ENCODE assay signal across 17 mouse cellular contexts in the genomic region with DNA sequence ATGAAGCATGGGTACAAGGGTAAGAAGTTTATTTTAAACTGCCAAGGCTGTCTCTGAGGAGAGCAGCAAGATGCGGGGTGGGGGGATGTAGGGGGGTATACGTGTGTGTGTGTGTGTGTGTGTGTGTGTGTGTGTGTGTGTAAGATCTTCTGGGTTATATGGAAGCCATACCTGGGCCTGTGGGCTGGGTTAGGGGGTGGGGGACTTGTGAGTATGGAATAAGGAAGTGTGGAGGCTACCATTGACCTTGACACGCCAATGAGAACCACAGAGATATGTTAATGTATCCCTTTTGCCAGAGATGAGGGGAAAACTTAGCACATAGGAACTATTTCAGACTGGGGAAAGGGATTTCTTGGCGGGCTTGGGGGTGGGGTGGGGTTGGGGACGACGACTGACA. TPM values are rescaled to one million over a fixed set of nuclear protein-coding genes. Genes with fewer than 3 reads are reported as not detected.
DNase-seq lines count a peak whose midpoint lies in the region; ATAC-seq and TF ChIP-seq lines count a peak whose summit lies in the region.
"Had no signal": no experiment of that assay in that cellular context is flagged by ENCODE, and none has a peak within 500 bp of the region (broad histone marks: within the 10 kb centered on the region; RNA-seq: fewer than 3 reads in every experiment).

No protein-coding gene starts in this region.

- 85% methylated on average over 6 of the region's 6 CpGs for WGBS in heart, embryonic 15.5 days
- WGBS in liver, embryonic 13.5 days (ENCODE audit: insufficient replicate concordance), result 76% methylated on average over 6 of the region's 6 CpGs
- WGBS in liver, postnatal 0 days (ENCODE audit: insufficient replicate concordance), result 80% methylated on average over 6 of the region's 6 CpGs
- WGBS in forebrain, embryonic 14.5 days, result 90% methylated on average over 6 of the region's 6 CpGs

- no peak overlapping the region for H3K4me3 ChIP-seq in heart, embryonic 15.5 days
- no peak overlapping the region for H3K4me3 ChIP-seq in liver, embryonic 13.5 days (replicated peaks)
- no peak overlapping the region for H3K4me3 ChIP-seq in liver, postnatal 0 days (ENCODE audit: low read depth, low read length)
- peak overlapping the region in 1 of 2 experiments; percentile 27; a peak in 2 of 4 replicates for H3K4me3 ChIP-seq in ES-E14 (ENCODE audit: insufficient read depth in 1 of 2, low read depth in 1 of 2, low read length in 2 of 2, poor library complexity in 1 of 2, severe bottlenecking in 1 of 2)
- no peak overlapping the region for H3K4me3 ChIP-seq in forebrain, embryonic 14.5 days (ENCODE audit: low read depth, low read length)

- H3K36me3 ChIP-seq in heart, embryonic 15.5 days, result peaks cover 11% of the 10 kb centered on the region; the same call in 1 of the 2 replicates
- H3K36me3 ChIP-seq in liver, embryonic 13.5 days, result 0 out of 2 replicates have a peak, but pooled peaks cover 4% of the 10 kb centered on the region
- no peaks in the 10 kb centered on the region for H3K36me3 ChIP-seq in liver, postnatal 0 days (replicated peaks; ENCODE audit: insufficient read depth, low read length)
- H3K36me3 ChIP-seq in ES-E14 (ENCODE audit: control insufficient read depth, insufficient read depth, low read length, poor library complexity, severe bottlenecking), result peaks cover 4% of the 10 kb centered on the region; the same call in 1 of the 2 replicates
- 0 out of 2 replicates have a peak, but pooled peaks cover 4% of the 10 kb centered on the region for H3K36me3 ChIP-seq in forebrain, embryonic 14.5 days (ENCODE audit: control insufficient read depth, insufficient read depth, low read length)

- H3K27me3 ChIP-seq in heart, embryonic 15.5 days, result no peaks in the 10 kb centered on the region
- H3K27me3 ChIP-seq in liver, embryonic 13.5 days, result no peaks in the 10 kb centered on the region
- no peaks in the 10 kb centered on the region for H3K27me3 ChIP-seq in liver, postnatal 0 days (ENCODE audit: insufficient read depth, low read length)
- H3K27me3 ChIP-seq in forebrain, embryonic 14.5 days (replicated peaks; ENCODE audit: control insufficient read depth, insufficient read depth, low read length), result no peaks in the 10 kb centered on the region
- H3K27me3 ChIP-seq: CH12.LX; liver, embryonic 15.5 days had no signal

- peak overlapping the region; percentile 69; the same call in 1 of the 2 replicates for H3K4me2 ChIP-seq in heart, embryonic 15.5 days
- peak overlapping the region; percentile 86; the same call in 1 of the 2 replicates for H3K4me2 ChIP-seq in liver, embryonic 13.5 days
- H3K4me2 ChIP-seq in liver, postnatal 0 days (ENCODE audit: low read depth, low read length), result no peak overlapping the region; the same call in 1 of the 2 replicates
- H3K4me2 ChIP-seq in forebrain, embryonic 14.5 days (ENCODE audit: low read length), result 0 out of 2 replicates have a peak overlapping the region, but pooled peaks have one; percentile 59

- in situ Hi-C loops in ES-E14 (cut with MboI; ENCODE audit: low sequenced_read_pairs in 2 of 2, unreplicated experiment in 2 of 2), result no loop called here

- no peak for TF ChIP-seq EP300 in liver, postnatal 0 days (IDR thresholded peaks at IDR 0.05; ENCODE audit: low read depth)

- peaks cover 21% of the 10 kb centered on the region for H3K4me1 ChIP-seq in heart, embryonic 15.5 days (replicated peaks)
- peaks cover 34% of the 10 kb centered on the region for H3K4me1 ChIP-seq in liver, embryonic 13.5 days (replicated peaks)
- peaks cover 7% of the 10 kb centered on the region for H3K4me1 ChIP-seq in liver, postnatal 0 days (ENCODE audit: insufficient read depth)
- H3K4me1 ChIP-seq in ES-E14 (ENCODE audit: control insufficient read depth in 2 of 2, insufficient read depth in 2 of 2, low read length in 2 of 2, poor library complexity in 1 of 2), result peaks cover 6 to 12% of the 10 kb centered on the region in 2 experiments
- peaks cover 17% of the 10 kb centered on the region for H3K4me1 ChIP-seq in forebrain, embryonic 14.5 days (ENCODE audit: control insufficient read depth, insufficient read depth, low read length)

- no peak for TF ChIP-seq CTCF in liver, postnatal 0 days (IDR thresholded peaks at IDR 0.05; ENCODE audit: low read depth)

- no peak for DNase-seq in heart, postnatal 4 days
- no peak for DNase-seq in liver, embryonic 13.5 days
- no peak for DNase-seq in liver, postnatal 0 days
- DNase-seq in ES-E14 (ENCODE audit: low read depth, low spot score), result no peak
- no peak for DNase-seq in forebrain, embryonic 14.5 days (ENCODE audit: low spot score)
- DNase-seq in cerebellum, postnatal 10 days, result no peak
- DNase-seq in frontal cortex, adult 2 months (ENCODE audit: extremely low spot score in 1 of 2, low spot score in 1 of 2), result no peak
- DNase-seq: adrenal gland, adult 8-10 months; cerebellum, adult 2 months; layer of hippocampus, adult 9-11 months; lung, postnatal 4 days; right cerebral cortex, postnatal 14 days had no signal

- no peak overlapping the region for H3K9ac ChIP-seq in heart, embryonic 15.5 days
- no peak overlapping the region for H3K9ac ChIP-seq in liver, embryonic 13.5 days
- no peak overlapping the region for H3K9ac ChIP-seq in liver, postnatal 0 days (replicated peaks)
- H3K9ac ChIP-seq in ES-E14 (ENCODE audit: insufficient read depth, low read depth, low read length, poor library complexity, severe bottlenecking), result peak overlapping the region; percentile 58; the same call in 1 of the 2 replicates
- no peak overlapping the region for H3K9ac ChIP-seq in forebrain, embryonic 14.5 days (ENCODE audit: low read length)
- H3K9ac ChIP-seq: liver, embryonic 15.5 days had no signal

- no peaks in the 10 kb centered on the region for H3K9me3 ChIP-seq in heart, embryonic 15.5 days (replicated peaks)
- H3K9me3 ChIP-seq in liver, embryonic 13.5 days (replicated peaks), result no peaks in the 10 kb centered on the region
- H3K9me3 ChIP-seq in liver, postnatal 0 days (ENCODE audit: low read length), result no peaks in the 10 kb centered on the region
- H3K9me3 ChIP-seq in ES-E14 (ENCODE audit: control insufficient read depth, insufficient read depth, low read depth, low read length), result no peaks in the 10 kb centered on the region
- no peaks in the 10 kb centered on the region for H3K9me3 ChIP-seq in forebrain, embryonic 14.5 days (replicated peaks; ENCODE audit: control insufficient read depth, low read length)
- H3K9me3 ChIP-seq: liver, embryonic 15.5 days had no signal

- H3K27ac ChIP-seq in heart, embryonic 15.5 days, result no peak overlapping the region
- no peak overlapping the region for H3K27ac ChIP-seq in liver, embryonic 13.5 days
- no peak overlapping the region for H3K27ac ChIP-seq in liver, postnatal 0 days (ENCODE audit: low read depth)
- H3K27ac ChIP-seq in ES-E14 (ENCODE audit: insufficient read depth, low read depth, low read length, poor library complexity, severe bottlenecking), result no peak overlapping the region
- H3K27ac ChIP-seq in forebrain, embryonic 14.5 days (ENCODE audit: low read depth, low read length), result no peak overlapping the region
- H3K27ac ChIP-seq: kidney, postnatal 0 days; liver, embryonic 15.5 days had no signal

- ATAC-seq in heart, embryonic 15.5 days (replicated peaks; ENCODE audit: insufficient number of reproducible peaks, insufficient read depth, low FRiP score, low read depth), result no peak
- no peak for ATAC-seq in liver, embryonic 13.5 days (ENCODE audit: low read depth)
- ATAC-seq in liver, postnatal 0 days, result no peak
- ATAC-seq in forebrain, embryonic 14.5 days, result no peak
- ATAC-seq: inflammation-experienced regulatory T-cells, adult 6 months had no signal

TF ChIP-seq in ES-E14, 5 proteins besides CTCF, POLR2A, EP300 and RAD21:
- TF ChIP-seq CHD2 (IDR thresholded peaks at IDR 0.05; ENCODE audit: low read depth, low read length) (no peak), ZC3H11A (IDR thresholded peaks at IDR 0.05; ENCODE audit: borderline replicate concordance, low read depth, low read length) (no peak), ZNF384 (IDR thresholded peaks at IDR 0.05; ENCODE audit: low read depth, low read length) (no peak), HCFC1 (IDR thresholded peaks at IDR 0.05; ENCODE audit: borderline replicate concordance, insufficient read depth, low read length) (no peak), MAFK (IDR thresholded peaks at IDR 0.05; ENCODE audit: insufficient read depth, low read depth, low read length) (no peak)

RNA-seq across cellular contexts. Expression of a gene that starts 1.9 kb away (rescaled TPM):
- 92.5 and 106 TPM in 2 replicates for polyA plus RNA-seq in heart, embryonic 15.5 days (2015; fragmentation: Nextera tagmentation; extraction: Ambion mirVana)
- total RNA-seq in heart, postnatal 4 days (2021), result 100 to 1,000 TPM in 1 of 2 experiments, 10 to 100 TPM in 1; 99.3 to 107 TPM
- polyA plus RNA-seq in liver, embryonic 13.5 days (2015; fragmentation: Nextera tagmentation; extraction: Ambion mirVana), result 53.6 and 62.6 TPM in 2 replicates
- polyA plus RNA-seq in liver, postnatal 0 days (2015; fragmentation: Nextera tagmentation; extraction: Ambion mirVana), result 33.2 and 33.5 TPM in 2 replicates
- total RNA-seq in ES-E14 (2012; rRNA removed), result 93.7 and 115 TPM in 2 replicates
- polyA plus RNA-seq in forebrain, embryonic 14.5 days (2014; fragmentation: Nextera tagmentation; extraction: Ambion mirVana), result 134 and 149 TPM in 2 replicates
- polyA plus RNA-seq in frontal cortex, adult 2 months (2012; rRNA removed), result 37.5 and 39.0 TPM in 2 replicates
